Mouse (Mus musculus) CD4-positive naive resting alpha-beta T cell, adult 57 days (primary cell): Measurements from ENCODE around the gene Prkag2. TPM values are rescaled to one million over a fixed set of nuclear protein-coding genes. Genes with fewer than 3 reads are reported as not detected.

ENCODE experiments used
- total RNA-seq: library from RNA; stranded (reverse); gene quantifications from one replicate; pipeline ENCODE4 v1.2.4, GENCODE M21; 2023

Gene Prkag2
- 51.8 TPM for total RNA-seq

DNA sequence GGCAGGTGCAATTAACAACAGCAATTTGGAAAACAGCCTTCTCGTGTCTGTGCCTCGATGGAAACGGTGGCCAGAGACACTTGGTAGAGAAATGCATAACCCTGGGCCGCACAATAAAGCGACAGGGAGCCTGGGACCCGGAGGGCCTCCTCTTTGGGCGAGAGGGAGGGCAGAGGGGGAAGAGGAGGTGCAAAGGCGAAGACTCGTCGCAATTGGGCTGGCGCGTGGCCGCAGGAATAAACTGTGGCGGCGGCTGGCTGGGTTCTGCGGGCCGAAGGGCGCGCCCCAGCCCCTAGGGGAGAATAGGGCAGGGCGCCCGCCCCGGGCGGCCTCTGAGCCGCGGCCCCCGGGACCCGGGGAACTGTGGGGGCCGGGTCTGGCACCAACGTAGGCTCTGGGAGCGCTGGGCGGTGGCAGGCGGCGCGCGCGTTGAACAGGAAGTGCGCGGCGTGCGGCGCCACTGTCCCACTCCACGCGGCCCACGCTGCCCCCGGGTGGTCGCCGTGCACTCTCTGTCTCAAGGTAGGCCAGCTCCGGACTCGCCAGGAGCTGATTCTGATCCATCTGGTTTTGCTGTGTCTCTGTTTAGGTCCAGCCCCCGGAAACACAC lies at the start of gene Prkag2:
Gene Prkag2 (minus strand): TSS at position 127 of the 610 bp plus-strand sequence.

DNA sequence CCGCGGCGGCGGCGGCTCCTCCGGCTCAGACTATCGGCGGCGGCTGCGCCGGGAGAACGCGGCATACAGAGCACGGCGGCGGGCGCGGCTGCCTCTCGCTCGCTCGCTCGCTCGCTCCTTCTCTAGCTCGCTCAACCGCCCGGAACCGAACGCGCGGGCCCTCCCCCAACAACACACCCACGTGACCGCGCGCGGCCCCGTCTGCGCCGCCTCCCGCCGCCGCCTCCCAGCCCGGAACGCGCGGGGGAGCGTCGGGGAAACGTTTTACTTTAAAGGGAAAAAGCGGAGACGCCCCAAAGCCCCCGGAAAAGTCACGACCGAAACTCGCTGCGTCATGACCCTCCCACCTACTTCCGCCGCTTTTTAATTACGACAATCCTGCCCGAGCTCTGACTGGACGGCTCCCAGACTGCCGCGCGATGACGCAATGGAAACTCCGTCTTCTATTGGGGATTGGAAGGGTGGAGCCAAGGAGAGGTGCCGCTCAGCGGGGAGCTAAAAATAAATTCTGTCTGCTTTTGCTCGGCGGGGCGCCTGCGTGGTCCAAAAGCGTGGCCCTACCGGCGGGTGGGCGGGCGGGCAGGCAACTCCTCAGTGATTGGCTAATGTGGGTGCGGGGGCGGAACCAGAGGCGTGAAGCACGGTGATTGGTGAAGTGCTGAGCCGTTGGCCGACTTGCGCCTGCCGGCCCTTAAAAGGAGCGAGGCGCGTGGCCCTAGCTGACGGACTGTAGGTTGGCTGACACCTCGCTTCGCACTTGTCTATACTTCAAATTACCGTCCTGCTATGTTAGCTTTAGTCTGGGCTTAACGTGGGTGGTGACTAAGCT lies 258.0 kb downstream of the Prkag2 start, which contains the start of gene Rheb:
Gene Rheb (minus strand): TSS at position 351 of the 829 bp plus-strand sequence.

Other genes starting within 250 kb of the Prkag2 start
- not detected for gene Galntl5, start 80.8 kb upstream of the Prkag2 start, total RNA-seq
- gene Galnt11, start 121.3 kb upstream of the Prkag2 start, total RNA-seq, result 54.3 TPM
- 2.6 TPM for gene E130116L18Rik, start 122.5 kb upstream of the Prkag2 start, total RNA-seq